Mouse (Mus musculus): ENCODE results near the gene Ccr3.
"Not testable (repeated sequence)": the region's sequence is repeated elsewhere in the genome, so short reads cannot be mapped to it uniquely, and the experiment has no call there.

Ccr3 gene

DNA sequence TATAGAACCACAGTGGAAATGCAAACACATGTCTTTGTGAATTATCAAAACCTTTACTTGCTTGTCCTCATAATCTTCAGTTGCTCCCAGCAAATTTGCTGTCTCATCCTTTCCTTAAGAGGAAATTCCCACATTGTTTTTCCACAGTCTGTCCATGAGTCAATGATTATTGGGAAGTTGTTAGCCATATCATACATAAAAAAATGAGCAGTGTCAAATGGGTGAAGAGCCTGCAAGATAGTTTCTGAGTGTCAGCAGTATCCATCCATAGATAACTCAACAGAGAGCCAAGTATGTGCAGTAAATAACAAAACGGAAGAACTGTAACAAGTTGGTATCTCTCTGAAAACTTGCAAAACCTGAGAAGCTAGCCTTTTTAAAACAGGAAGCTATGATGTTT, at the start of gene Ccr3:
TSS of gene Ccr3 (plus strand) at position 301 of the 400 bp plus-strand sequence.
- no peak for DNase-seq (ENCODE audit: extremely low spot score)

GRCm38 (mm10) chr9:123975630-123976029, 46.1 kb upstream of the Ccr3 start:
- no peak for DNase-seq (ENCODE audit: extremely low spot score)

DNA sequence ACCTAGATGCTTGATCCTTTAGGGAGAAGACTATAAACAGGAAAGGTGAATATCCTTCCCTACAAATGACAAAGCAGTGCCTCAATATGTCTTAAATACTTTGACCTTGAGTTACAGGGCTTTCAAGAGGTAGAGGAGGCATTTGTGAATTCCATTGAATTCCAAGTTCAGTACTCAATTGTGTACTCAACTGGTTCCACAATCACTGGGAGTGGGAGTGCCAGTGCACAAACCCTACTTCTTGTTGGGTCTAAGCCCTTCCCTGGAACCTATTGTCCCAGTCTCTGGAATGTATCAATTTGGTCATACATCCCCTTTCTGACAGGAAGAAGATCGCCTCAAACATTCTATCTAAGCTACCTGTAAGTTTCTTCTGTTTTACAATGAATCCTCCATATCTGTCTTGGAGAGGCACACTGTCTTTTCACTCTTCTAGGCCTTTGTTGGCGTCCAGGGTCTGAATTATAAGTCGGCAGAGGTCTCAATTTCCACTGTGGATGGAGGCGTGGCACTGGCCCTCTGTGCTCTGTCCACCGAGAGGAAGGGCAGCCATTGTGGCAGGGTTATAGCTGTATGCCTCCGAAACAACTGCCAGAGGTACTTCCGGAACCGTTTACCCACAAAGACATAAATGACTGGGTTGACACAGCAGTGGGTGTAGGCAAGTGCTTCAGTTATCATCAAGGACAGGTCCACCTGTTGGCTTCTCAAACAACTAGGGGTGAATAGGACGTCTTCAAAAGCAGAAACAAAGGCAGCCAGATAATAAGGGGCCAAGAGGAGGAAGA, 44.7 kb upstream of the Ccr3 start:
- no peak for DNase-seq (ENCODE audit: extremely low spot score)

- no peak for DNase-seq (ENCODE audit: extremely low spot score)
Measured at GRCm38 (mm10) chr9:123978308-123978707, 43.5 kb upstream of the Ccr3 start, which contains the start of gene Ccr1l1. TSS of gene Ccr1l1 (minus strand) at chr9:123978408.

GRCm38 (mm10) chr9:123980858-123981475, 40.8 kb upstream of the Ccr3 start:
- DNase-seq (ENCODE audit: extremely low spot score), result not testable (repeated sequence)

- no peak for DNase-seq (ENCODE audit: extremely low spot score)
Measured at GRCm38 (mm10) chr9:123981909-123982308, 39.9 kb upstream of the Ccr3 start.

DNA sequence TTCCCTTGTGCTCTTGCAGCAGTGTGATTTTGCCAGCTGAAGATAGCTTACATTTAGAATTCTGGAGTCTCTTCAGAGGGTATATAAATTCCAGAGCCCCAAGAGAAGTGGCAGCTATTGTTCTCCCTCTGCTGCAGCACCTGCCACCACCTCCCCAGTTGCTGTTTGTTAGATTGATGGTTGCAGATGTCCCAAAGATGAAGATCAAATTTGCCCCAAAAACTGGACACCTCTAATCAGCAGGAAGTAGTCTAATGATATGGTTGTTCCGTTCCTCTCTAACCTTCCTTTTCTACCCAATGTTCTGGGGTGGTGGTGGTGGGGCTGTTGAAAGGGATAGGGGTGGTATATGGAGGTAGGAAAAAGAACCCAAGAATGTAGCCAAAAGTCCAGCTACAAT, 39.1 kb upstream of the Ccr3 start:
- DNase-seq (ENCODE audit: extremely low spot score), result no peak

DNA sequence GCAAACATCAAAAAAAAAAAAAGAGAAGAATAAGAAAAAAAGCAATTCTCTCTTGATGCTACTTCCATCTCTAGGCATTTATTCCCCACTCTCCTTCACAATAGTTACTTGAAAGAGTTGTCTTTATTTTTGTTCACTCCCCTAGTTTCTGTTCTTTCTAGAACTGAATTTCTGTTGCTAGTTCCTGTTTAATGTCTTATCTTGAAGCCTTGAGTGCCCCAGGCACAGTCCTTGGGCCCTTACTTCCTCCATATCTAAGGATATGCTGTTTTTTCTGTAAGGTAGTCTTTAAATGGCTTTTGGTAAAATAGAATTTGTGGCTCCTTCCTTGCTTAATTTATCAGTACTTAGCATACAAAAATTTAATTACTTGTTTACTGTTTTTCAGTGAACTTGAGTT, 36.8 kb upstream of the Ccr3 start:
- no peak for DNase-seq (ENCODE audit: extremely low spot score)

DNA sequence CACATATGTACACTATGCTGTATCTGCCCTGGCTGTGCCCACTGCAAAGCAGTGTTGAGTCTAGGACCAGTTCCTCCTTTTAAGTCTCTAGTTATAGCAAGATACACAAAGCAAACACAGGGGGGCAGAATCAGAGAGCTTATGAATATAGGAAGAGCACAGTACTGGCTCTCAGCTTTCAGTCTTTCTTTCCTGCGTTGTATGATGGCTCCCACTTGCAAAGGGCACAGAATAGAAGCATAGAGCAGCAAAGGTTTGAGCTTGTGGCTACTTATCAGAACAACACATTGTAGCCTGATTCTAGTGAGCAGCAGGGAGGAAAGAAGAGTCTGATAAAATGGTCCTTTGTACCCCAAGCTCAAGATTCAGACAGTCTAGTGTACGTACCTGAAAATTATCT, 35.6 kb upstream of the Ccr3 start:
- DNase-seq (ENCODE audit: extremely low spot score), result no peak

- DNase-seq (ENCODE audit: extremely low spot score), result no peak
Measured at GRCm38 (mm10) chr9:123989671-123990070, 32.1 kb upstream of the Ccr3 start.

- DNase-seq (ENCODE audit: extremely low spot score), result no peak
Measured at GRCm38 (mm10) chr9:123991312-123991906, 30.4 kb upstream of the Ccr3 start.

DNA sequence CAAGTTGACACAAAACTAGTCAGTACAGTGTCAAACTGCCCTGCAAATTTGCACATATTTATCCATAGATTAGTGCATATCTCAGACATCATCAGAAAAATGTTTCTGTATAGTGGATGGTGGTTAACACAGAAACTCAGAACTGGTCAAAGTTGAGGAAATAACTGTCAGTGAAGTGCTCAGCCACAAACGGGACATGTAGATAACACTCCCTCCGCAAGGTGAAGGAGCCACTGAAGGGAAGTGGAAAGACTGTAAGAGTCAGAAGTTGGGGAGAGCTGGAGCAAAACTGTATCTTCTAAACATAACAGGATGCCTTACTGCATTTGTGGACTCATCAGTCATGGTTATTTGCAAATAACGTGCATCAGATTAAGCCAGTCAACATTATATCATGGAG, 24.1 kb upstream of the Ccr3 start:
- no peak for DNase-seq (ENCODE audit: extremely low spot score)

GRCm38 (mm10) chr9:123999784-124000183, 22.0 kb upstream of the Ccr3 start:
- no peak for DNase-seq (ENCODE audit: extremely low spot score)

- DNase-seq (ENCODE audit: extremely low spot score), result no peak
Measured at GRCm38 (mm10) chr9:124012691-124013090, 9.1 kb upstream of the Ccr3 start.

GRCm38 (mm10) chr9:124013270-124013669, 8.5 kb upstream of the Ccr3 start:
- DNase-seq (ENCODE audit: extremely low spot score), result no peak

DNA sequence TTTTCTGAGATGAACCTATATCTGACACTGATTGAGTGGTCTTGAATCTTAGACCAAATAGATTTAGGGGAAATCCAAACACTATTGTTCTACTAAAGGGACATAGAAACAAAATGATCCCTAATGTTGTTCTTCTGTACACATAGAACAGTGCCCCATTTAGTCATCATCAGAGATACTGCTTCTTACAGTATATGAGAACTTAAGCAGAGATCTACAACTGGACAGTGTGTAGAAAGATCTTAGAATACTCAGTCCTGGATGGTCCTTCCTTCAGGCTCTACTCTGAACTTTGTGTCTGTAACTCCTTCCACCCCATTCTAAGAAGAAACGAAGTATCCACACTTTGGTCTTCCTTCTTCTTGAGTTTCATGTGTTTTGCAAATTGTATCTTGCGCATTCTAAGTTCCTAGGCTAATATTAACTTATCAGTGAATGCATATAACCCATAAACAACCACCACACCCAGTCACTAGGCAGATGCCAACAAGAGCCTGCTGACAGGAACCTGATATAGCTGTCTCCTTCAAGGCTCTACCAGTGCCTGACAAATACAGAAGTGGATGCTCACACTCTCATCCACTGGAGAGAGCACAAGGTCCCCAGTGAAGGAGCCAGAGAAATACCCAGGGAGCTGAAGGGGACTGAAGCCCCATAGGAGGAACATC, 6.7 kb upstream of the Ccr3 start:
- DNase-seq (ENCODE audit: extremely low spot score), result no peak

- no peak for DNase-seq (ENCODE audit: extremely low spot score)
Measured at GRCm38 (mm10) chr9:124016048-124016447, 5.7 kb upstream of the Ccr3 start.

- no peak for DNase-seq (ENCODE audit: extremely low spot score)
Measured at GRCm38 (mm10) chr9:124019887-124020286, 1.9 kb upstream of the Ccr3 start.

DNA sequence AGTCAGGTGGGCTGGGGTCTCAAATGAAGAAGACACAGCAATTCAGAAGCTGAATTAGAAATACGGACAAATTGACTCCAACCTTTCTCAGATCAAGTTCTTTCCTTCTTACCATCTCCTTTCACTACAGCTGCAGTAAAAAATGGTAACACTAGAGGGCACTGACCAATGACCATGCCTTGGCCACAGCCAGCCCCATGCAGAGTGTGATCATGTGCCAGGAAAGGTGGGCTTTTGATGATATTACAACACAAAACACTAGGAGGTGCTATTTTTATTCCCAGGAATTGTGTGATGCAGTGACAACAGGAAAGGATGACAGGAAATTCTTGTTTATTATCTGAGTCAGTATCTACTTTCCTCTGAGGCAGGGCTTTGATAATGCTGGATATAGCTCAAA, 11.6 kb downstream of the Ccr3 start:
- peak; percentile 25 for DNase-seq (ENCODE audit: extremely low spot score)

- DNase-seq (ENCODE audit: extremely low spot score), result no peak
Measured at GRCm38 (mm10) chr9:124037707-124038106, 15.9 kb downstream of the Ccr3 start.

GRCm38 (mm10) chr9:124038158-124038582, 16.4 kb downstream of the Ccr3 start:
- no peak for DNase-seq (ENCODE audit: extremely low spot score)

DNA sequence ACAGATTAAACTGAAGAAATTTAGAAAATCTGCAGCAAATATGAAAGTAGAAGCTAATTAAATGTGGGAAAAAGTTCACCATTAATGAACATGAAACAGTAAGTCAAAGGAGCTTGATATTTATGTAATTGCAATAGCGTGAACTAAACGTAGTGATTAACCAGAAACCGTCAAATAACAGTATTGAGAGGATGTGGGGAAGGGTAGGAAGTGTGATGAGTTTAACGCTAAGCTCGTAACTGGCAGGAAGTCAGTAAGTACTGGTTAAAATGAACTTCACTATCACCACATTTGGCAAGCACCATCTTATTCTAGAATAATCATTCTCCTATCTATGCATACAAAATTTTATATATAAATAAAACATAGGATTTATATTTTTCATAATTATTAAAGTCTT, 17.2 kb downstream of the Ccr3 start:
- no peak for DNase-seq (ENCODE audit: extremely low spot score)
